Mouse (Mus musculus) erythroid progenitor cell, adult 5-6 weeks (primary cell): ENCODE results near the gene Mxd4. TPM values are rescaled to one million over a fixed set of nuclear protein-coding genes. Genes with fewer than 3 reads are reported as not detected.

Source experiments
- ATAC-seq: replicated peaks from 2 replicates; pipeline ENCODE4 v1.8.0; 2016; ENCODE audit warnings: moderate number of reproducible peaks, mild to moderate bottlenecking, moderate TSS enrichment, inconsistent platforms; ENCODE audit not compliant: poor library complexity, low FRiP score, severe bottlenecking
- total RNA-seq, 2 experiments: library from RNA; stranded (forward) in 1 of 2; stranded (reverse) in 1 of 2; fragments of 150-400 nt in 1 of 2; fragments of 186-747, 209-891 nt in 1 of 2; gene quantifications; 2 replicates each; pipeline versions ENCODE4 v1.2.3 to v1.2.4; 2015 to 2017; ENCODE audit warnings: low replicate concordance in 2 of 2

Mxd4 gene
- total RNA-seq, 2 experiments from 2014 or later: 3.6 to 7.1 TPM

- no peak for ATAC-seq
These were observed 12.7 kb downstream of the Mxd4 start for GRCm38 (mm10) chr5:34174550-34175402.

GRCm38 (mm10) chr5:34174021-34174420 lies 13.5 kb downstream of the Mxd4 start:
- ATAC-seq: no peak

DNA sequence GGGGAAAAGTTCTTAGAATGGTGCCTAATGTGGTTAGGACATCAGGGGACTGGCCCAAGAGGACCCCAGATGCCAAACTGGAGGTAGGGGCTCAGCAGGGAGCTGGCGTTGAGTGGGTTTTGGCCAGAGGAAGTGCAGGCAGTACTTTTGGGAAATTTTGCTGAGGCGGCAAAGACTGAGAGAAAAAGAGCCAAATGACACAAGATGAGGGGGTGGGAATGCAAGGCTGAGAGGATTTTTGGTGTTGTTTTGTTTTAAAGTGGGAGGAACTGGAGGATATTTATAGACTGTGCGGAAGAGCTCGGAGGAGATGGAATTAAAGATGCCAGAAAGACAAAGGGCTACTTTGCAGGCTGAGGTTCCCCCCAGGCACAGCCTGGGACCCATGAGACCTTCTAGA lies 16.8 kb downstream of the Mxd4 start:
- no peak for ATAC-seq

DNA sequence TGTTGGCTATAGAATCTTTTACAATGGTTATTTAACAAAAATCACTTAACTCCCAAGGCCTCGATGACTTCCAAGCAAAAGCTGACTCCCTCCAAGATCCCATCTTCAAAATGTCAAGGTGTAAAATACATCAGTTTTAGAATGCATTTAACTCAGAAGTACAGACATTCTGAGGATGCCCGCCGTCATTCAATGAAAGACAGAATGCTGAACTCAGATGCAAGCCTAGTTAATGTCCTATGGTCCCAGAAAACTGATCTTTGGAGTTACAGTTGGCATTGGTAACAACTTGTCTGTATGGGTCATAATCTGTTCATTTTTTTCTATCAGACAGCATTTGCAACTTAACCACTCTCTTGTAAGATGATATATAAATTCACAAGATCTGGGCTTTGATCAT lies 17.6 kb downstream of the Mxd4 start:
- ATAC-seq: no peak

GRCm38 (mm10) chr5:34168950-34169891 lies 18.3 kb downstream of the Mxd4 start, which contains the start of the genes Poln and Haus3:
Gene Poln, minus strand, starts transcription at chr5:34169448.
Gene Haus3, minus strand, starts transcription at chr5:34169527.
- peak; percentile 97 for ATAC-seq

DNA sequence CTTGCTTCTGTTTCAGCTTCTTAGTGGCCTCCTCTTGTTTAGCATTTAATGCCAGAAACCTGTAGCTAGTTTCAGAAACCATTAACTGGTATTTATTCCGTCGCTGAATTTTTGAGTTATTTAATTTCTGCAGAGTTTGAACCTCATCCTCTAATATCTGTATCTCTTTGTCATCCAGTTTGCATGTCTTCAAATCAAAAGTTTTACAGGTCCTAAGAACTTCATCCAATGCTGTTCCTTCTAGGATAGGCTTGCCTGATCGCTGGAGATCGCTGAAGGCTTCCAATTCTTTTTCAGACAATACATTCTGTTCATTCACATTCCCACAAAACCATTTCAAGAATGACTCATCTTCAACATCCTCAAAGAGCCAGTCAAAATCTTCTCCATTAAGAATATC lies 19.7 kb downstream of the Mxd4 start:
- ATAC-seq: no peak

DNA sequence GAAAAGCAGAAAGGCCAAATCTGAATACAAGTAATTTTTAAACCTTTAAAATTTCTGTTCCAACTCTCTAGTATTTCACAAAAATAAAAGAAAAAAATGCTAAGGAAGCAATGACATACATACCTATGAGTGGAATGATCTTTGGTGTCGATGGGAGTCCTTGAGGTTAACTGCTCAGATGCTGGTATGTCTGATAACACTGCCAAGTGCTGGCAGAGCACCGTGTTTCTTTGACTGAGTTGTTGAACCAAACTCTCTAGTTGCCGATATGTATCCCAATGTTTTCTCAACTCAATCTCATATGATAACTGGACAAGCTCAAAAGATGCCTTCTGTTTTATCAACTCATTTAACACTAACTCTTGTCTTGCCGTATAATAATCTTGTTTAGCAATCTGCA lies 21.7 kb downstream of the Mxd4 start:
- ATAC-seq: no peak

GRCm38 (mm10) chr5:34148476-34148875 lies 39.0 kb downstream of the Mxd4 start:
- ATAC-seq: no peak

- no peak for ATAC-seq
These were observed 40.0 kb downstream of the Mxd4 start for GRCm38 (mm10) chr5:34147554-34147953.

DNA sequence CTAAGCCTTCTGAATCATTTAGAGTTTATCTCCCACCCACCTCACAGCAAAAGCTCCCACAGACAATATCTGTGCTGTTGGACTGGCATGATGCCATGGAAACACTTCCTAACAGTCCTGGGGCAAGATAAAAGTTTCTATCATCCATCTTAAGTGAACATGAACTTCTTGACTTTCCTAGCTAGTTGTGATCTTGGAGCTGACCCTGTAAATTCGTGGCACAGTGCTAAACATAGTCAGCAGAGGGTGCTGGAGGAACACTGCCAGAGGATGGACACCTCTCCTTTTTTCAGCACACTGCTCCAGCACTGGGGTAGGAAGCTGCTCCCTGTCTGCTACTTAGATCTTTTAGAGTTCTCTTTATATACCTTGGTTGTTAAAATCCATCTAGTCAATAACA lies 47.8 kb downstream of the Mxd4 start:
- no peak for ATAC-seq

- ATAC-seq: no peak
These were observed 54.8 kb downstream of the Mxd4 start for GRCm38 (mm10) chr5:34132731-34133130.

DNA sequence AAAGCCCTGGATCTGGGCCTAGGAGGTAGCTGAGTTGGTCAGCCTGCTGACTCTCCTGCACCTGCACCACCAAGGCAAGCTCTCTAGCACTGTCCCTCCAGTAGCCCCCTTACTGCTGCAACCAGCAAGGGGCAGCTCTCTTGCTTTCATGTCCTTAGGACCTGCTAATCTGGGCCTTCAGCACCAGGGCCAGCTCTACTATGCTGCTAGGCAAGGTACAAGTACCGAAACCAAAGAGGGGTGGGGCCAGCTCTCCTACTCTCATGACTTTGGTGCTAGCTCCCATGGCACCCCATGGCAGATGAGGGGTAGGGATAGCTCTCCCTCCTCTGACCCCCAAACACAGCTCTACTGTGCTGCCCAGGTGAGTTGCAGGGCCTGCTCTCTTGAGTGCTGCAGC lies 63.4 kb downstream of the Mxd4 start:
- no peak for ATAC-seq

Other genes with a start within 250 kb of the Mxd4 start
- gene Gm1673, start 204.3 kb downstream of the Mxd4 start, total RNA-seq (2015; ENCODE audit: low replicate concordance): not detected in 2 replicates
- not detected in 2 replicates for gene Gm1673, start 204.3 kb downstream of the Mxd4 start, total RNA-seq (2017; ENCODE audit: low replicate concordance)
- 0.72 TPM in 1 of 2 replicates, not detected in the other for gene Nat8l, start 191.7 kb downstream of the Mxd4 start, total RNA-seq (2015; ENCODE audit: low replicate concordance)
- 0.15 and 0.77 TPM in 2 replicates for gene Nat8l, start 191.7 kb downstream of the Mxd4 start, total RNA-seq (2017; ENCODE audit: low replicate concordance)
- gene Poln, start 18.3 kb downstream of the Mxd4 start, total RNA-seq (2015; ENCODE audit: low replicate concordance): 1.1 and 4.2 TPM in 2 replicates
- gene Poln, start 18.3 kb downstream of the Mxd4 start, total RNA-seq (2017; ENCODE audit: low replicate concordance): 1.7 and 7.3 TPM in 2 replicates
- gene Haus3, start 18.2 kb downstream of the Mxd4 start, total RNA-seq (2015; ENCODE audit: low replicate concordance): 61.6 and 90.5 TPM in 2 replicates
- gene Haus3, start 18.2 kb downstream of the Mxd4 start, total RNA-seq (2017; ENCODE audit: low replicate concordance): 99.5 and 120 TPM in 2 replicates
- gene Zfyve28, start 100.7 kb upstream of the Mxd4 start, total RNA-seq (2015; ENCODE audit: low replicate concordance): not detected in 2 replicates
- 0.30 TPM in 1 of 2 replicates, not detected in the other for gene Zfyve28, start 100.7 kb upstream of the Mxd4 start, total RNA-seq (2017; ENCODE audit: low replicate concordance)
- not detected in 2 replicates for gene Cfap99, start 100.9 kb upstream of the Mxd4 start, total RNA-seq (2015; ENCODE audit: low replicate concordance)
- gene Cfap99, start 100.9 kb upstream of the Mxd4 start, total RNA-seq (2017; ENCODE audit: low replicate concordance): not detected in 2 replicates
- 105 and 141 TPM in 2 replicates for gene Rnf4, start 148.6 kb upstream of the Mxd4 start, total RNA-seq (2015; ENCODE audit: low replicate concordance)
- gene Rnf4, start 148.6 kb upstream of the Mxd4 start, total RNA-seq (2017; ENCODE audit: low replicate concordance): 134 and 143 TPM in 2 replicates
- gene Fam193a, start 182.2 kb upstream of the Mxd4 start, total RNA-seq (2015; ENCODE audit: low replicate concordance): 59.1 and 67.1 TPM in 2 replicates
- gene Fam193a, start 182.2 kb upstream of the Mxd4 start, total RNA-seq (2017; ENCODE audit: low replicate concordance): 48.8 and 89.6 TPM in 2 replicates